Mouse (Mus musculus) erythroblast, embryonic 14.5 days (primary cell): ENCODE results near the gene Ncs1.

Experiments used
- GATA1 ChIP-seq: IDR thresholded peaks from 2 replicates; pipeline ENCODE4 v1.6.1; 2012; ENCODE audit warnings: low read length, inconsistent platforms, mixed read lengths
- TAL1 ChIP-seq: IDR thresholded peaks from 3 replicates; pipeline ENCODE4 v1.6.1; 2012; ENCODE audit warnings: low read length, inconsistent platforms, mixed read lengths

DNA sequence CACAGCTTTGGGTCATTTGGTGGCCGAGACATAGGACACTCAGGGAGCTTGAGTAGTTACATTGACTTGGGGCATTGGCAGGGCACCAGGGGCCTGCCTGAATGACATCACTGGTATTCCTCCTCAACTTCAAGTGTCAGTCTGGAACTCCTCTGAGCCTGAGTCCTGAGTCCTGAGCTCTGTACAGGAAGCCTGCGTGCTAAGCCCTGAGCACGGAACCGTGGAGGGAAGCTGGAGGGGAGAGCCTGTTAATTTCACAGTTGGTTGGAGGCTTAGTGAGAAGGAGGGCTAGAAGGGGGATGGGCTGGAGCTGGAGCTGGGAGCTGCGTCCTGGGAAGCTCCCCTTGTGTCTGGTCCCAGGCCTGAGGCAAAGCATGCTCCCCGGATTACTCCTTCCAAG is 21.8 kb downstream of the Ncs1 start:
- TF ChIP-seq GATA1 (no peak), TAL1 (no peak)
